Mouse (Mus musculus): Measurements from ENCODE around the gene C2cd5. TPM values are rescaled to one million over a fixed set of nuclear protein-coding genes. Genes with fewer than 3 reads are reported as not detected.

C2cd5 gene
- total RNA-seq, 2 experiments from 2014 or later = 19.5 to 34.9 TPM

DNA sequence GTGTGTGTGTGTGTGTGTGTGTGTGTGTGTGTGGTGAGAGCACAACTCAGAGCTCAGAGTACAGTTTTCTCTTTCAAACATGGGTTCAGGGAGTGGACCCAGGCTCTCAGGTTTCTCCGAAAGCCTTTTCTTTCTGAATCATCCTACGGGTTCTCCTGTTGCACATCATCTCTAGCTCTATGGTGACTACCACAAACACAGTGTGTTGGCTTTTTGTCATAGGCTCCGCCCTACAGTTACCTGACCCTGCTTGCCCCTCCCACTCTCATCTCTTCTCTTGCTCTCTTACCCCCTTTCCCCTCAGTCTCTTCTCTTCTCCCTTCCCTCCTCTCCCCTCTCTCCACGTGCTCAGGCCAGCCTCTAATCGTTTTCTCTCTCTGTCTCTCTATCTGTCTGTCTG is 15.6 kb upstream of the C2cd5 start:
- no peak for DNase-seq

DNA sequence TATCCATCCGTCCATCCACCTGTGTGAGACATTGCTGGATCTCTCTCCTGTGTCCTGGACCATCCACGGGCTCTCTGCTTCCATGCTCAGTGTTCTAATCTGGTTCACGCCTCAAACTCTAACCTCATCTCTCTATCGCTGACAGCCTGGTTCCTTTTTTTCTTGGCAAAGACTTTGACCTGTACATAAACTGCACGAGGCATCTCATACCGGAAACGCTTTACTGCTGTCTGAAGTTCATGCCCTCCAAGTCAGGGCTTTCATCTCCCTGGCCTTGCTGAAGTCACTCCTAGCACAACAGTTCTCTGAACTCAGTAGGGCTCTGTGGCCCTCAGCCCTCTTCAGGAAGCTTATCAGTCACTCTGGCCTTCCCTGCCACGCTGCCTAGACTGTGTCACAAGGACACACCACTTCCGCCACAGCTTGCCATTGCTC is 15.1 kb upstream of the C2cd5 start:
- DNase-seq = peak; percentile 70

DNA sequence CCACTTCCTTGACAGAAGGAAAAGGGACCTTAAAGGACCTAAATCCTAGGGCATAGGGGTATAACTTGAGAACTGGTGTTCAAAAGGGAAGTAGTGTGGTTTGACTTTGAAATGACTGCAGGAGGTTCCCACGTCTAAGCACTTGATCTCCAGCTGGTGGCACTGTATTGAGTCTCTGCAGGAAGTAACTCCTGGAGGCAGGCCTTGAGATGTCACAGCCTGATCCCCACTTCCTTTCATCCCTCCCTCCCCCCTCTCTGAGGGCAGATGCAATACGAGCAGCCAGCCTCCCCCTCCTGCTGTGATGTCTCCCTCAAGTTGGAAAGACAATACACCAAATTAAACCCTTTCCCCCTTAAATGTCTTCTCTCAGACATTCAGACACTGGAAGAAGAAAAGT is 14.6 kb upstream of the C2cd5 start:
- DNase-seq = peak; percentile 65

DNA sequence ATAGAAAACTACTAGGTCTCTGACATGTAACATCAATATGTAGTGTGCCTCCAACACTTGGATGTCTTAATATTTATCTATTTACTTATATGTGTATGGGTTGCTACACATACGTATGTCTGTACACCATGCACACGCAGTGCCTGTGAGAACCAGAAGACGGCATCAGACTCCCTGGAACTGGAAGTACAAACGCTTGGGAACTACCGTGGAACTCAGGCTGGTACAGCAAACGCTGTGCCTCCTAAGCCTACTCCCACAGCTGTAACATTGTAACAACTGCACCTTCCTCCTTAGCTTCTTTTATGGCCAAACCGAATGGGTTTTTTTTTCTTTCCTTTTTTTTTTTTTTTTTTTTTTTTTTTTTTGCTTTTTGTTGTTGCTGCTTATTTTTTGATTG is 10.4 kb upstream of the C2cd5 start:
- DNase-seq = no peak

DNA sequence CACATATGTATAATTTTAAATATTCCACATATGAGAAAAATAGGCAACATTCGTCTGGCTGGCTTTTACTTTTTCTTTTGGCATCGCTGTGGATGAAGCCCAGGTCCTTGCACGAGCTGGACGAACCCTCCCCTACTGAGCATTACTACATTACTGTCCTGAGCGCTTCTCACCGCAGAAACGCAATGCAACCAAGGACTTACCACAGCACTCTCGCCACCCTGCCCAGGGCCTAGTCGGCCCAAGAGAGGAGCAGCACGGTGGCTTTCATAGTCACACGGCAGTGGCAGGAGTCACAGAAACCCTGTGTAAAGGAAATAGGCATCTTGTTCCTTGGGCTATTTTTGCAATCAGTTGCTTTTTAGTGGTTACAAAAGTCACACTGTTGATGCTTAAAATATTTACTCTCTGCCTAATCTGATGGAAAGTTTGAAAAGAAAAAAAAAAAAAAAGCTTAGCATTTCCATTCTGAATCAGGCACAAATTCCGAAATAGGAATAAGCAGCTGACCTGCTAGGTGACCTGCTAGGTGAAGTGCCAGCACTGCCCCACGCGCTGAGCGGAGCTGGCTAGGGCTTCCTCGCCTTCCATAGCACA is 9.8 kb upstream of the C2cd5 start:
- no peak for DNase-seq

DNA sequence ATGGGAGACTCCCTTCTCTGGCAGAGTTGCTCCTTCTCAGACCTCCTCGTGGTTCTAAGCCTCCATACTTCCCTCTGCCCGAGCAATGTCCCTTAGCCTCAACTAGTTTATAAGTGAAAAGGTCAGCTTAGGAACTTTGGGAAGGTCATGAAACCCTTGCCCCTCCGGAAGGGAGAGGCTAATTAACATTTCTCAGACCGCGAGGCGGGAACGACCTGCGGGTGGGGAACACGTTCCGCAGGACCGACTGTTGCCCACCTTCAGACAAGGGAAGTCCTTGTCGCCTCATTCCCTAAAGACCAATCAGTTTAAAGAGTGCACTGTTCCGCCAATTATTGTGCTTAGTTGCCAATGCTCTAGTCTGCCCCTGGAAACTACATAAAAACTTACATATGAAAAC is 8.1 kb upstream of the C2cd5 start:
- no peak for DNase-seq

DNA sequence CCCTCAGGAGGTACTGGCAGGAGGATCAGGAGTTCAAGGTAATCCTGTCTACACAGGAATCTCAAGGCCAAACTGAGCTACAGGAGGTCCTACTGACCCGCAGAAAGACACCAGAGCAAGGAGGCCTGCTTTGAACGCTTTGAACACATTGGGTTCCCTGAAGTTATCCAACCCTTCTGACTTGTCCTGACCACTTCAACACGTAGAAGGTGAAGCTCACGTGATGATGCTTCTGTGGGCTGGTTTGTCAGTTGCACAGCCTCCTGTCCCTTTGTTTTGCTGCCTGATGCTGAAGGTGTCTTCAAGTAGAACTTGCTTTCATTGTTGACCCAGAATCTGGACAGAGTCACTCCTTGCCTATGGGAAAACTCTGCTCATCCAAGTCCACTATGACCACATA is 7.7 kb upstream of the C2cd5 start:
- no peak for DNase-seq

DNA sequence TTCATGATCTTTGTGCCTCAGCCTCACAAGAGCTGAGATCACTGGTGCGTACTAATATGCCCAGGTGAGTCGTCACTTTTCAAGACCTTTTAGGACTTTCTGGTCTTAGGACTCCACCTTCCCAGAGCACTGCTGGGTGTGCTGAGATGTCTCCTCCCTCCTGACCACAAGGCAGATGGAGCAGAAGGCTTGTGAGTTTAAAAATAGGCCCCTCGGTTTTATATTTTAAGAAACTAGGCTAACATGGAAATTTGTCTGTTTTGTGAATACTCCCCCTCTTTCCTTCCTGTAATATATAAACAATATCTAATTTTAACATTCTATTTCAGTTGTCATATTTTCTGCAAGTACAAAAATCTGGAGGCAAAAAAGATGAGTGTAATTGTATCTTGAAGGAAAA is 5.8 kb upstream of the C2cd5 start:
- no peak for DNase-seq

DNA sequence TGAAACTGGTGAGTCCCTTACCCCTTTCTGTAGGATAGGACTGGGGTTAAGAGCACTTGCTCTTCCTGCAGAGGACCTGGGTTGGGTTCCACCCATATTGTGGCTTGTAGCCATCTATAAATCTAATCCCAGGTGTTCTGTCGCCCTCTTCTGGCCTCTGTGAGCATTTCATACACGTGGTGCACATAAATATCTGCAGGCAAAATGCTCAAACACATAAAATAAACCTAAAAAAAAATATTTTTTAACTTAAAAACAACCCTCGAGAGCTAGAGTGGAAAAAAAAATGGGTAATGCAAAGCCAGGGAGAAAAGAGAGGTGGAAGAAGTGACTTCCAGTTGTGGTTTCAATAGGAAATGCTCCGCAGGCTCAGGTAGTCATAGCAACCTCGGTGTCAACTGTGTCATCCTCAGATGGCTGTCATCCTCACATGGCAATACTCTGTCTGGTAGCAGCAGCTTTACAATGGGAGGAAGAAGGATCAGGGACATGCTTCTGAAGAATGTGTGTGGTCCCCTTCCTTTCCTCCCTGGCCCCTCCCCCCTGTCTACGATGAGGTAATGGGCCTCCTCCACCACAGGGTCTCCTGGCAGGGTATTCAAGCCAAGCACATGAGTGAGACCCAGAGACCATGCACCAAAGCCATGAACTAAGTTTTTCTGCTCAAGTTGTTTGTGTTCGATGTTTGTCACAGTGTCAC is 4.2 kb upstream of the C2cd5 start:
- no peak for DNase-seq

DNA sequence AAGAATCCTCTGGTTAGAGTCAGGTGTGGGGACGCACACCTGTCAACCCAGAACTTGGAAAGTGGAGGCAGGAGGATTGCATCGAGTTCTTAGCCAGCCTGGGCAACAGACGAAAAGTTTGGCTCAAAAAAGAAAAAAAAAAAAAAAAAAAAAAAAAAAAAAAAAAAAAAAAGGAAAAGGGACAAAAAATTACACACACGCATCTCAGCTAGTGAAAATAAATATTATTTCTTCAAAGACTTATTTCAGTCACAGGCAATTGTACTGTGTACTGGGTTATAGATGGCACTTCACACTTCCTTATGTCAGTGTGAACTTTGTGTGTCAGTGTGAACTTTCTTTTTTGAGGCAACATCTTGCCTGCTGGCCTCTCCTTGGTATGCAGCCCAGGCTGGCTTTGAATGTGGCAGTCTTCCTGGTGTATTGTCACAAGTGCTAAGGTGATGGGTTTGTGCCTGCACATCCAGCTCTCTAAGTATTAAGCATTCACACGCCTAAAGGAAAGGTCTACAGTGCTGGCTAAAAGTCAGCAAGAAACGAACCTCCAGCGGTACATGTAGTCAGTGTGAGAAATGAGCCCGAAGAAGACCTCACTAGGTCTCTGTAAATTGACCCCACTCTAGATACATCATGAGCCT is 656 bp upstream of the C2cd5 start:
- no peak for DNase-seq

DNA sequence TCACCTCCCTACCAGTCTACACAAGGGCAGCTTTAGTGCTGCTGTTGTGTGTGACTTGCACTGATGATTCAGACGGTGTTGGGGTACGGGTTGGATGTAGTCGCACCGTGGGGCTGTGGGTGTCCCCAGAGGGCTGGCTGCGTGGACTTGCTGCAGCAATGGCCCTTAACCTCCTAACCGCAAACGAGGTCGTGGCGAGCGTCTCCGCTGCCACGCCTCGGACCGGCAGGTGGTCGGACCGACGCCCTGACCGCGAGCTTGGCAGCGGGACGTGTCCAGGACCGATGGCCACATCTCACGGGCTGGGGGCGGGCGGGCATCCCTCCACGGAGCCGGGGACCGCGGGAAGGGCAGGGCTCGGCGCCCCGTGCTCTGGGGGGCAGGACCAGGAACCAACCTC is 660 bp downstream of the C2cd5 start:
- DNase-seq = no peak

DNA sequence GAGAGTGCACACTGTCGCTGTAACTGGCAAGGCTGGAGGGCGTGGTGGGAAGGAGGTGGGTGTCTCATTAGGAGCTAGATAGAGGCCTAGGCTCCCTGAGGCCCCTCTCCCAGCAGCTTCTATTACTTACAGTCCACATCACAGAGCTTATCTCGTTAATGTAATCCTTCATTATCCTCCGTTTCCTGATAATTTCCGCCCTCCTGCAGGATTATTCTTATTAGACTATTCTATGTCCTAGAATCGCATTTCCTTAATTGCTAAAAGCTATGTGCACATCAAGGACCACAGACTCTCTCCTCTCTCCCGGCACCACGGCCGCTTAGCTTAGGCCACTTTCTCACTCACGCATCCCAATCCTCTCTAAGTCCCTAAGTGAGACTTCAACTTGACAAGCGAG is 4.8 kb downstream of the C2cd5 start:
- DNase-seq = no peak

DNA sequence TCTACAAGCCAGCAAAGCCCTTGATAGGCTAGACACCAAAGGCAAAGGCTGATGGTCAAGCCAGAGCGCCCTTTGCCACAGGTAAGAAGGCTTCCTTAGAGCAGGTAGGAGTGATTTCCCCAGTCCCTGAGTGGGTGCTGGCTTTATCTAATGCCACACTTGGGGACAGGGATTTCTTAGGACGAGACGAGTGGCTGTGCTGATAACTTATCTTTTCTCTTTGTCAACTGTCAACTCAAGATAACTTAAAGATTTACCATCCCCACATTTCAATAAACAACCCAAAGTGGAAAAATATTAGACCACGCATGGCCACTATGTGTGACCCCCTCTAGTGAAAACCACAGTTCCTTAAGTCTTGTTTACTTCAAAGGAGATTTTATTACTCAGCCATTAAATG is 7.1 kb downstream of the C2cd5 start:
- no peak for DNase-seq

DNA sequence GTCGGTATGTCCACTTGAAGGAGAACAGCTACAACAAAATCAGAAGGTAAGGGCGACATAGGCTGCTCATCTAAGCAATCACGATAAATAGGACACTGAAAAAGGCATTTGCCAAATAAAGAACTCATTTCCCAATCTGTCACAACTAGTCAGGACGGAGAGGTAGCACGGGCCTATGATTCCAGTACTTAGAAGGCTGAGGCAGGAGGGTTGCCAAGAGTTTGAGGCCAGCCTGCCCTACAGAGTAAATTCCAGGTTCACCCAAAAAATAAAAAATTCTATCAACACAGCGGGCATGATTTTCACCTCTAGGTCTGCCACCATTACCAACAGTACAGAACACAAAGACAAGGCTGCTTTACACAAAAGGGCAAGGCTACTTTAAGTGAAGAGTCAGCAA is 8.9 kb downstream of the C2cd5 start:
- no peak for DNase-seq

DNA sequence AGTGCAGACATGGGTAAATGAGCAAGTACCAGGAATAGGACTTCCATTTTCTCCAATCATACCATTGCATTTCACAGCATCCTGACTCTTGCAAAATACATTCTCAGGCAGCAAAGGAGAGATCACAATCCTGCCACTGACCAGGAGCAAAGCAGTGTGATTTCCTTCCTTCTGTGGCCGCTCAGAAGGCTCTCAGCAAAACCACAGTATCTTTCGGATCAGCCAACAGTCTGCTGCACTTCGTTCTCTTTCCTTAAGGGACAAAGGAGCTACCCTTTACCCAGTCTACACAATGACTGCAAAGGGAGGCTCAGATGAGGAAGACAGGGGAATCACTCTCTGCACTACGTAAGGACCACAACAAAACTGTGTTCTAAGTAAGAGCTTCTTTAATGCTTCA is 12.6 kb downstream of the C2cd5 start:
- no peak for DNase-seq

DNA sequence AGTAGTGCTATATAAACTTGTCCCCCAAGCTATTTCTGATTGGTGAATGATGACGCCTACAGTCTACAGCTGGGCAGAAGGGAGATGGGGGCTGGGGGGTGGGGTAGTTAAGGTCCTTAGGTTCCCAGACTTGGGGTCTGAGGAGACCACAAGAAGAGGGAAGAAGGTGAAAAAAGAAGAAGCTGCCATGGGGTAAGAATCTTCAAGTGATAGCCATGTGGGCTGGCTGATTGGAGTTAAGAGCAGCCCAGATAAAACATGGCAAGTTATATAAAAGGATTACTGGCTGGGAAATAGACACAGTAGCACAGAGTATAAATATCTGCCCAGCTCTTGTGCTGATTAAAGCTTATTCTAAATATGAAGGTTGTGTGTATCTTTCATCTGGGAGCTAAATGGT is 14.0 kb downstream of the C2cd5 start:
- DNase-seq = no peak

DNA sequence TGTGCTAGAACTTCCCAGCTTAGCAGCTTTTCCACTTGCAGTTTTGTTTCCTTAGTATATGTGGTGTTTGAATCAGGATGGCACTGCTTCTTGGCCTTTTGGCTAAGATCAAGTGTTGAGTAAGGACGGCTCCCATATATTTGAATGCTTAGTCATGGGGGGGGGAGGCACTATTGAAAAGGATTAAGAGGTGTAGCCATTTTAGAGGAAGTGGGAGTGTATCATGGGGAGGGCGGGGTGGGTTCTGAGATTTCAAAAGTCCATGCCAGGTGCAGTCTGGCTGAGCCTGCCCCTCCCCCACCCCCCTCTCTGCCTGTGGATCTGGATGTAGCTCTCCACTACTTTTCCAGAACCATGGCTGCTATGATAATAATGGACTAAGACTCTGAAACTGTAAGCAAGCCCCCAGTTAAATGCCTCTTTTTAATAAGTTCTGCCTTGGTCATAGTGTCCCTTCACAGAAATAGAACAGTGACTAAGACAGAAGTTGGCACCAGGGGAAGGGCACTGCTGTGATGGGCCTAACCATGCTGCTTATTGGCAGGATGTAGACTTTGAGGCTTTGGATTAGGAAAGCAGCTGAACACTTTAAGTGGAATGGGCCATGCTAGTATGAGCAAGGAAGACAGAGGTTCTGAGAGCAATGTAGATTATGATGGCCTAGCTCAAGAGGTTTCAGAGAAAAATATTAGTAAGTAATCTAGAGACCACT is 15.5 kb downstream of the C2cd5 start:
- no peak for DNase-seq

DNA sequence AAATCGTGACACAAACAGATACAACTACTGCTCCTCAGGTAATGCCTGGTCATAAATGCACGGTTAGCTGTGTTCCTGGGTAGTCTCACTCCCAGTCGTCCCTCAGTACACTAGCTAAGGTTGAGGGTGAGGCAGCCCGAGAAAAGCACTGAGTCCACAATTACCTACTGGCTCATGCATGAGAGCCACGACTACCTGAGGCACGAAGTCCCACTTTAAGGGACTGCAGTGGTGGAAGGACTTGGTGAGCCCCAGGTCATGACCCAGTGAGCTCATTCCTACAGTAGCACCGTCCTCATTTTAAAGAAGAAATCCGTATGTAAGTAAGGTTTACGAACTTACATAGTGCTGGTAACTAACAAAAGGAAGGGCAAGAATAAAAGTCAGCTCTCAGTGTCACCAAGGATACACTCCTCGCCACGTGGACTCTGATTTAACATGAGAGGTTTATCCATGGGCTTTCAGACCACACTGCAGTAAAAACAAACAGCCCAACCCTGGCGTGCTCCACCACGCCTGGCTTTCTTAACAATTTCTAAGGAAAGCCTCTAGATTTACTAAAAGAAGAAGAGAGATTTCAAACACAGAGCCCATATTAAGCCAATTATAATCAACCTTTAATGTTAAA is 18.3 kb downstream of the C2cd5 start:
- no peak for DNase-seq

DNA sequence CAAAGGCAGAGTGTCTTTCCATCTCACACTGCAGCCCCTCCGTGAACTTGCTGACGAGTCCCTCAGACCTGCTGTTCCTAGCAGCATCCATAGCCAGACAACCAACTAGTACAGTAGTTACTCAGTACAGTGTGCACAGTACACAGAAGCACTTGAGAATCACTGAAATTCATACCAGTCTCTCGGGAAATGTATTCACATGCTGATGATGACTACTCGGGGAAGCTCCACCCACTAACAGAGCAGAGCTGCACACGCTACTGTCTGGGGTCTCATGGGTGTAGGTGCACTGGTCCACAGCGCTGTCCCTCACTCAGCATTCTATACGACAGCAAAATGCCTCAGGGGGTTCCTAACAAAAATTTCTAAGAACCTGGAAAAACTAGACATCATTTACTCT is 19.2 kb downstream of the C2cd5 start:
- DNase-seq = no peak

DNA sequence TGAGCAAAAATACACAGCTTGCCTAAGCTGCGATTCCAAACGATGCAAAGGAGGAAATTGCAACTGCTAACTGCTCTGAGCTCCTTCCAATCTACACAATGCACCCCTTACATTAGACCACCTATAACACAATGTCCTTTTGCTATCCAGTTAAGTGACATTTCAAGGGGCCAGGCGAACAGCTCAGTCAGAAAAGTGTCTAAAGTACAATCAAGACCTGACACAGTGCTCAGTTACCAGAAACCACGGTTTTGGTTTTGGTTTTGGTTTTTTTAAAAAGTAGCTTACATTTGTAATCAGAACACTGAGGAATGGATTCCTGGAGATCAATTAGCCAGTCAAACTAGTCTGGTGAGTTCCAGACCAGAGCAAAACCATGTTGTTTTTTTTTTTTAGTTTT is 20.8 kb downstream of the C2cd5 start:
- DNase-seq = no peak

DNA sequence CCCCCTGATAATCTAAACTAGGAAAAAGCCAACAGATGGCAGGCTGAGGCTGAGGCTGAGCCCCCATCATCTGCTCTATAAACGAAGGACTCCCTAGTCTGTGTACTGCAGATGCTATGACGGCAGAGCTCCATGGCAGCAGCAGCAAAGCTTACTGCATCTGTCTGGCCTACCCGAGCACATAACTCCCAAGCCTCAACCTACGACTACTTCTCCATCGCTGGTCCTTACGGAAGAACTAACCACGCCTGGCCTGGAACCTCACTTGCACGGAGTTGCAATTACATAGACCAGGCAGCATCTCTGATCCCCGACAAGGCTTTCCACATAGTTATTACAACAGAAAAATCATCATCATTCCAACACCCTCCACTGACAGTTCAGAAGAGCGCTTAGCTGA is 23.5 kb downstream of the C2cd5 start:
- no peak for DNase-seq

DNA sequence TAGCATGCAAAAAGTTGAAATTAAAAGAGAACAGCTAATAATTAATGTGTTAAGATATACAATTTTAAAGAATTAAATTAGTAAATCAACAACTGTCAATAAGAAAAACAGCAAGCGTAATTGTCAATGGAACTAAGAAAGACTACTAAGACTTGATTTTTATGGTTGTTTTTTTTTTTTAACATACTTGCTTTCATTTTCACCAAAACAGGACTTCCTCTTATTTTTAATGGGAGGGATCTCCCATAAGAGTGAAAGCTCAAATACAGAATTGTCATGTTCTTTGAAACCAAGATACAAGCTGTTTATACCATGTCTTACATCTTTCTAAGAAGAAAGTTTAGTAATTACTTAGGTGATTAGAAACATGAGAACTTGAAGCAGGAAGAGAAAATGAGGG is 26.0 kb downstream of the C2cd5 start:
- DNase-seq = no peak

DNA sequence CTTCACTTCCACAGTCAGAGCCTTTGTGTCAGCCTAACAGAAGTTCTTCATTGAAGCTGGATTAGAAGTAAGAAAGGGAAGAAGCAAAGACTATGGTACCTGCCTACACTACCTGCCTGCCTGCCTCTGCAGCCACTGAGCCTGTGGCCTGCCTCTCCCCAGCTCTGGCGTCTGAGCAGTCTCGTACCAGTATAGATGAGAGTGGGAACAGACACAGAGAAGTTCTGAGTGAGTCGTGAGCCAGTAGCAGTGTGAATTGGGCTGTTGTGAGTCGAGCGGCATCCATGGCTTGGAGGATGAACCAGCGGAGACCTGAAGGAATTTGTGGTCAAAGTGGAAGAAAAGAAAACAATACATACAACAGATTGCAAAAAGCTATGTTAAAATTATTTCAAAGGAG is 26.5 kb downstream of the C2cd5 start:
- DNase-seq = no peak
